Mouse (Mus musculus): ENCODE data around the gene Zfhx2.

Zfhx2 gene

DNA sequence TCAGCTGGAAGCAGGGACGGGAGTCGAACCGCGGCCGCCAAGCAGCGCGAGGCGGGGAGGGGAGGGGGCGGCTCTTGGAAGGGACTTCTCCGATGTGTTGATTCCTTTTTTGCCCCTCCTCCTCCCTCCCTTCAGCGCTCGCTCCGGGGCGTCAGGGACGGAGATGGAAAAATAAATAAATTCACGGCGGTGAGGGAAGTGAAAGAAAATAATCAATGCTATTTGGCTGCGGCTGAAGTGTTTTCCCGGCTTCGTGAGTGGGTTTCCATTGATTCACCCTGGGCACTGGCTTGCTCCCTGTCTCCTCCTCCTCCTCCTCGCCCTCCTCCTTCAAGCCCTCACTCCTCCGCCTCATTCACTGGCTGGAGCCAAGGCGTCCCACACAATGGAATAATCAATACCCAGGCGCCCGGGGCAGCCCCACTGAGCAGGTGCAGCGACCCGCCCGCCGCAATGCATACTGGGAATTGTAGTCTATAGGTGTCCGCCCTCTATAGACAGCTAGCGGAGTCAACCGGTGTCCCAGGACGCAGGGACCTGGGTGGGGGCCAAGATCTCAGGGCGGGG lies at the start of gene Zfhx2:
Gene Zfhx2 (minus strand): TSS at position 314 of the 567 bp plus-strand sequence.
- DNase-seq (ENCODE audit: low spot score) = peak; percentile 96

GRCm38 (mm10) chr14:55139313-55139712 lies 47.2 kb upstream of the Zfhx2 start:
- no peak for DNase-seq (ENCODE audit: low spot score)

- no peak for DNase-seq (ENCODE audit: low spot score)
These were observed 43.6 kb upstream of the Zfhx2 start for GRCm38 (mm10) chr14:55135676-55136075.

- no peak for DNase-seq (ENCODE audit: low spot score)
These were observed 34.4 kb upstream of the Zfhx2 start for GRCm38 (mm10) chr14:55126521-55126920.

- DNase-seq (ENCODE audit: low spot score) = no peak
These were observed 33.6 kb upstream of the Zfhx2 start for GRCm38 (mm10) chr14:55125711-55126110.

GRCm38 (mm10) chr14:55122359-55122758 lies 30.2 kb upstream of the Zfhx2 start:
- no peak for DNase-seq (ENCODE audit: low spot score)

DNA sequence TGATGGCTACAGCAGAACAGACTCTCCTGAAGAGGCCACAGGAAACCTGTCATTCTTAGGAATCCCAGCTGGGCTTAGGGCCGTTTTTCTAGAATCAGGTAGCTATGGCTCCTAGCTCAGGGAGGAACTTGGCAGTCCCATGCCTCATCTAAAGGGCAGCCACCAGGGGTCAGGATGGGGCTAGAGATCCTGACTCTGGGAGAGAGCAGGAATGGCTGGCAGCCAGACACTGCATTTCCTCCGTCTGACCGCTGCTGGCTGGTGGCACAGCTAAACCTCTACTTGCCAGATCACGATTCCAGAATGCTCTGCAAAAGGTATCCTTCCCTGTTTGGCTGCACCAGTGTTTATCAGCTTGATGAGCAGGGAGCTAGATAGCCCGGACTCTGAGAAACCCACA lies 29.8 kb upstream of the Zfhx2 start:
- DNase-seq (ENCODE audit: low spot score) = peak; percentile 78

DNA sequence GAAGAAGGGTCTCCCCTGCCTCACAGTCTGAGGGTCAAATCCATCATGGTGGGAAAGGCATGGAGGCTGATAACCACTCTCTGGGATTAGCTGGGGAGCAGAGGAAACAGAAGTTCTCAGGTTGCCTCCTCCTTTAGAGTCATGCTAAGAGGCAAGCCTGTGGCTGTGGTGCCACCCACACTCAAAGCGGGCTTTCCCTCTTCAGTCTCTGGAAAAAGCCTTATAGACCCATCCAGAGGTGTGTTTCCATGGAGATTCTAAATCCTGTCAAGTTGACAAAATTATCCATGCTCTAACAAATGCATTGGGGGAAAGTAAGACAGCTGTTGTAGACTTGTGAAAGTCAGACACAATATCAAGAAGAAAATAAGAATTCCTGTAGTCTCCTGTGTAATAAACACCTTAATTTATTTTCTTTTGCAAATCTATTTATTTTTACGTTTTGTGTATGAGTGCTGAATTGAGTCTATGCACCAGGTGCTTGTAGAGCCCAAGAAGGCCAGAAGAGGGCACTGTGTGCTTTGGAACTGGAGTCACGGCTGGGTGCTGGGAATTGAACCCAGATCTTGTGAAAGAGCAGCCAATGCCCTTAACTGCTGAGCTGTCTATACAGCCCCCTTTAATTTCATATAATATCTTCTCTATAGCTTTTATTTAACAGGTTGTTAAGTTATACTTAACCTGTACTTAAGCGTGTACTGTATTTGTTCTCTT lies 27.5 kb upstream of the Zfhx2 start:
- DNase-seq (ENCODE audit: low spot score) = no peak

DNA sequence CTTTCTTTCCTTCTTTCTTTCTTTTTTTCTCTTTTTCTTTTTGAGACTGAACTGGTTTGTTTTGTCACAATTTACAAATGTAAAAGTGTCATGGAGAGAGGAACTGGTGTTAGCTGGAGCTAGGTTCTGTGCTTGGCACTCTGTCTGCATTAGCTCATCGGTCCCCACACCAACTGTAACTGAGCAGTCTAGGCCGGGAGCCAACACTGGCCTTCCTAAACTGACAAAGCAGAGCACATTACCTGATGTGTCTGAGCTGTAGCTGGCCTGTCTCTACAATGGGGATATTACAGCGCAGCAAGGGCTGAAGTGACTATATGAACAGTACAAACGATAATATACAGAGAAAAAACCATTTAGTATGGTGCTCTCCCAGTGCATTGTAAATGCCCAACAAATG lies 26.7 kb upstream of the Zfhx2 start:
- peak; percentile 65 for DNase-seq (ENCODE audit: low spot score)

DNA sequence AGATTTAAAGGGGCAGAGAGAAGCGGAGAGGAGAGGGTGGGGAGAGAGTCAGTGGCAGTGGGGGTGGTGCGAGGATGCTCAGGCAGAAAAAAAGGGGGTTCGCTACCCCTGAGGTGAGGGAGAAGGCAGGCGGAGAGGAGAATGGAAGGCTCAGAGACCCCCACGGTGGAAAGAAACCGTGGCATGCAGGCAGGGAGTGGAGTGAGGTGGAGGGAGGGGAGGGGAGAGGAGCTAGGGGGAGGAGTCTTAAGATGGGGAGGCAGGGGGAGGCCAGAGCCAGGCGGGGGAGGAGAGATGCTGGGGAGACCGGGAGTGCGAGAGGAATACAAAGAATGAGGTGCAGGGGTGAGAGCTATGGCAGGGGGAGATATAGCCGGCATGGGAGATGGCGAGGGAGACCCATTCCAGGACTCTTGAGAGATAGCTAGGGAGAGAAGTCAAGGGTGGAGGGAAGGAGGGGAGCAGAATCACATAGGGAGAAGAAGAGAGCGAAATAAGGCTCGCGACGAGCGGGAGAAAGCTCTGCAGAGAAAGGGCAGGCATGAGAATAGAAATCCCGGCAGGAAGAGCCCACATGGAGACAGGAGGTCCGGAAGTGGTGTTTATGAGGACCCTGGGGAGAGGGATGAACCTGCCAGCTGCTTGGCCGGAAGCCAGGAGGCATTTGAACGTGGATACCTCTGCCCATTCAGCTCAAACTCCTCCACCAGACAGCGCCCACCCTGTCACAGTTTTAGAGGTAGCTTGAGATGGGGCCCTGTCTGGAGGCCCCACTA lies 24.5 kb upstream of the Zfhx2 start, which contains the start of gene Jph4:
Gene Jph4 (minus strand): TSS at position 511 of the 776 bp plus-strand sequence.
- DNase-seq (ENCODE audit: low spot score) = peak; percentile 69

GRCm38 (mm10) chr14:55115846-55116245 lies 23.7 kb upstream of the Zfhx2 start:
- no peak for DNase-seq (ENCODE audit: low spot score)

DNA sequence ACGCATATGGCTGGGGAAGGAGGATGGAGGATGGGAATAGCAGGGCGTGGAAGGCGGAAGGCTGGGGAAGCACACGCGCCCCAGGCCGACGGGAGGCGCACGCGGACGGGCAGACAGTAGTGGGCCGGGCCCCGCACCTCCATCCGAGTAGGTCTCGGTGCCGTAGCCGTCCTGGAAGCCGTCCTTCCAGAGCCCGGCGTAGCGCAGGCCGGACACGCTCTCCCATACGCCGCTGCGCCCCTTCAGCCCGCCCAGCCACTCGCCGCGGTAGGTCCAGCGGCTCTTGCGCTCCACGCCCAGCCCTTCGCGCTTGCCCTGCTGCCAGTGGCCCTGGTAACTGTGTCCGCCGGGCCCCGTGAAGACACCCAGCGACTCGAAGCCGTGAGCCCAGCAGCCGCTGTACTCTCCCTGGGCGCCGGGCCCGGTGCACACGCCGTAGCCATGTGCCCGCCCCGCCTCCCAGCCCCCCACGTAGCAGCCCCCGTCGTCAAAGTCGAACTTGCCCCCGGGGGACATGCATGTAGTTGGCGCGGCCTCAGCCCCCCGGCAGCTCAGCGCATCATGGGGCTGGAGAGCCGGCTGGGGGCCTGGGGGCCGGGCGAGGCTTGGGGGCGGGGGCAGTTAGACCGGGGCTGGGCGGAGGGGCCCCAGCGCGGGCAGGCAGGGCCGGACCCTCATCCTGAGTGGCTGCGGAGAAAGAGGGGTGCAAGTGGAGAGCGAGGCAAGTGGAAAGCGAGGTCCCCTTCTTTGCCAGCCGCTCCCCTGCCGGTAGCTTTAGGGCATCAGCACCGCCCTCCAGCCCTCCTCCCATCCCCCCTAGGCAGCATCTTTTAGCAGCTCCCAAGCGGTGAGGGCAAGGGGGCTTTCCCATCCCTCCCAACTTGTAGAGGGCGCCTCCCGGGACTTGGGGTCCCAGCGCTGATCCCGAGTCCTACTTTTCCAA lies 22.9 kb upstream of the Zfhx2 start:
- peak; percentile 73 for DNase-seq (ENCODE audit: low spot score)

- DNase-seq (ENCODE audit: low spot score) = no peak
These were observed 22.0 kb upstream of the Zfhx2 start for GRCm38 (mm10) chr14:55113975-55114645.

- no peak for DNase-seq (ENCODE audit: low spot score)
These were observed 21.3 kb upstream of the Zfhx2 start for GRCm38 (mm10) chr14:55113351-55113974.

GRCm38 (mm10) chr14:55111720-55112119 lies 19.6 kb upstream of the Zfhx2 start:
- peak; percentile 37 for DNase-seq (ENCODE audit: low spot score)

GRCm38 (mm10) chr14:55110076-55110475 lies 18.0 kb upstream of the Zfhx2 start:
- DNase-seq (ENCODE audit: low spot score) = peak; percentile 16

DNA sequence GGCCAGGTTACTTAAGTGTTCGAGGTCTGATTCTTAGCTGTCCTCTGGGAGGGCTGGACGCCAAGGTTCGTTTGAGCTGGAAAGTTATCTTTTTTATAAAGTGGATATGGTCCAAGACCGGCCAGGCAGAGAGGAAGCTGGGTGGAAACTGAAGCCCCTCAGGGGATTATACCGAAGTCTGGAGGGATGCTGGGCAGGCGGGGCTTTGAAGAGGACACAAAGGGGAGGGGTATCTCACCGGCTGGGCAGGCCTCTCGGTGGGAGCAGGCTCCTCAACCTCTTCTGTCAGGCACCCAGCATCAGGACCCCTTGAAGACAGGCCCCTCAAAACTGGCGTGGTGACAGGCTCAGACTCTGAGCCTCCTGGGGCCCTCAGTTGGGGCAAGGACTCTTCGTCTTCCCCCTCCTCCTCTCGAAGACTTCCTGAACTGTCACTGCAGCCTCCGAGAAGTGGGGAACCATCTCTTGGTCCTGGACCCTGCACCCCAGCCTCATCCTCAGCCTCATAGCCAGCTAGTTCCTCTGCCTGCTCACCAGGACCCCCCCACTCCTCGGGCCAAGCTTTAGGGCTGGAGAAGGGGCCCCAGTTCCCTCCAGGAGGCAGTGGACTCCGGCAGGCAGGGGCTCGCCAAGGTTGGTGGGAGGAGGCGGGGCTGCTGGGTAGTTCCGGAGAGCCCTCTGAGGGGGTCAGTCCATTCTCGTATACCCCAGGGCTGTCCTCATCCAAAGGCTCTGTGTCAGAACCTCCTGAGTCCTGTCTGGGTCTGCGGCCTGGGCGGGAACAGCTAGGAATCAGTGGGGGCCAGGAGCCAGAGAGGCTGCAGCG lies 17.1 kb upstream of the Zfhx2 start:
- DNase-seq (ENCODE audit: low spot score) = peak; percentile 34

DNA sequence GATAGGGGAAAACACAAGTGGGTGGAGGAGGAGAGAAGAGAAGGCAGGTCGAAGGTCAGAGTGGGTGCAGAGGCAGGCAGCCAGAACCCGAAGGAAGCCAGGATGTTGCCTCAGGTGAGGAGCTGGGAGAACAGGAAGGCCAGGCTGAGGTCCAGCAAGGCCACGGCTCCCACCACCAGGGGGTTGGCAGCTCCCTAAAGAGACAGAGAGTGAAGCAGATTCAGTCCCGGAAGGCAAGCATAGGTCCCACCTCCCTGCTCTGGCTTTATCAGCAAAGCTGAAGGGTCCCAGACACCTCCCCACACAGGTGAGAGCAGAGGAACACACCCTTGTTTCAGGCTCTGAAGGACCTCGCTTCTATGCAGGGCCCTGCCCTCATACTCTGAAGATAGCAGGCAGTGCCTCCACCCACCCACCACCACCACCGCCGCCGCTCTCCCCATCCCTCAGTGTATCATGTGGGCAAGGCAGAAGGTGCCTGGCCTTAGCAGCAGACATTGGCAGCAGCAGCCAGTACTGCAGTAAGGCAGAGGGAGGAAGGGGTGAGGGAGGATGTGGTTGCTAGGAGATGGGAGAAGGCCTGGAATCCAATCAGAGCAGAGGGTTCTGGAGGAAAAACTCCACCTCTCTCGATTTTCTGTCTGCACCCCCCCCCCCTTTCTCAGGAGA lies 16.2 kb upstream of the Zfhx2 start:
- peak; percentile 81 for DNase-seq (ENCODE audit: low spot score)

DNA sequence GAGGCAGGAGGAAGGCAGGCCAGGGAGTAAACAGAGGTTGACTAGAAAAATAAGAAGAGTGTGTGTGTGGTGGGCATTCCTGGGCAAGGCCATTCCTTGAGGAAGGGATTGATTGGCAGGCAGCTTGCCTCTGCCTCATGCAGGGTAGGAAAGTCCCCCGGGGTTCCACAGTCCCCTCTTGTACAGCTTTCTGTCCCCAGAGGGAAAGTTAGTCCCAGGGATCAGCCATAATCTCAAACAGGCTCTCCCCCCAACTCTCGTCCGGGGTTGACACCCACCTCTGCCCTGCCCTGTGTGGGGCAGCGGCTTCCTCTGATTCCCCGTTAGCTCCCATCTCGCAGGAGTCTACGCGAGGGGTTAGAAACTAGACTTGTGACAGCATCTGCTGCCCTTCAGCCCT lies 14.9 kb upstream of the Zfhx2 start:
- no peak for DNase-seq (ENCODE audit: low spot score)
